Mouse (Mus musculus): ENCODE measurements around the gene Rpl18a. TPM values are rescaled to one million over a fixed set of nuclear protein-coding genes. Genes with fewer than 3 reads are reported as not detected.

Gene Rpl18a
- polyA plus RNA-seq, 1 experiment from 2014 or later, result 3,270 TPM

- no peak overlapping the region for H3K27ac ChIP-seq (replicated peaks; ENCODE audit: low read depth, low read length)
- ATAC-seq (replicated peaks; ENCODE audit: insufficient number of reproducible peaks, low FRiP score, low TSS enrichment, low read depth), result no peak
- WGBS, result 89% methylated on average over 3 of the region's 3 CpGs
- H3K36me3 ChIP-seq (replicated peaks; ENCODE audit: control insufficient read depth, insufficient read depth, low read depth, low read length), result no peaks in the 10 kb centered on the region
- H3K4me2 ChIP-seq (ENCODE audit: low read depth, low read length), result no peak overlapping the region
- no peak overlapping the region for H3K9ac ChIP-seq (replicated peaks; ENCODE audit: low read length)
- no peak overlapping the region for H3K4me3 ChIP-seq (ENCODE audit: low read depth, low read length)
- no peaks in the 10 kb centered on the region for H3K9me3 ChIP-seq (replicated peaks; ENCODE audit: control insufficient read depth, low read length)
- H3K4me1 ChIP-seq (ENCODE audit: control insufficient read depth, insufficient read depth, low read length), result no peaks in the 10 kb centered on the region
- no peaks in the 10 kb centered on the region for H3K27me3 ChIP-seq (ENCODE audit: control insufficient read depth, insufficient read depth, low read length)
- DNase-seq (ENCODE audit: low spot score), result no peak
Observed at GRCm38 (mm10) chr8:70928096-70928495, 30.9 kb upstream of the Rpl18a start.

DNA sequence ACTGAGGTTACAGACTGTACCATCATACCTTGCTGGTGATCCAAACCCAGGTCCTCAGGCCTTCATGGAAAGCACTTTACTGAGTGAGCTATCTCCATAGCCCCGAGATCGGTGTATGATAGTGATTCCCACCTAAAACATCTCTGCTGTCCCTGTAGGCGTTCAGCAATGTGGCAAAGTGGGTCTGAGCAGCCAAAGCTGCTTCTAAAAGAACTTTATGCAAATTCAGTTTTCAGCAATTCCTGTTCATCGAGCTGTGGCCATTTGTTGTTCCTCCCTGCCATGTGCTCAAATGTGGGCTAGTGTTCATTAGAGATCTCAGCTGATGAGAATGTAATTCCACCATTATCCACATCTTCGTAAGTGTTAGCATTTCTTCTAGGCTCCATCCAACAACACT, 29.2 kb upstream of the Rpl18a start:
- Histone ChIP-seq H3K27ac (replicated peaks; ENCODE audit: low read depth, low read length) (no peak overlapping the region), H3K4me3 (ENCODE audit: low read depth, low read length) (no peak overlapping the region), H3K36me3 (replicated peaks; ENCODE audit: control insufficient read depth, insufficient read depth, low read depth, low read length) (no peaks in the 10 kb centered on the region), H3K4me2 (ENCODE audit: low read depth, low read length) (no peak overlapping the region), H3K4me1 (ENCODE audit: control insufficient read depth, insufficient read depth, low read length) (no peaks in the 10 kb centered on the region), H3K9ac (replicated peaks; ENCODE audit: low read length) (no peak overlapping the region), H3K27me3 (ENCODE audit: control insufficient read depth, insufficient read depth, low read length) (no peaks in the 10 kb centered on the region), H3K9me3 (replicated peaks; ENCODE audit: control insufficient read depth, low read length) (no peaks in the 10 kb centered on the region)
- ATAC-seq (replicated peaks; ENCODE audit: insufficient number of reproducible peaks, low FRiP score, low TSS enrichment, low read depth) (no peak), DNase-seq (ENCODE audit: low spot score) (no peak)
- WGBS, result 90% methylated on average over 5 of the region's 5 CpGs

- Histone ChIP-seq H3K9ac (replicated peaks; ENCODE audit: low read length) (no peak overlapping the region), H3K4me1 (ENCODE audit: control insufficient read depth, insufficient read depth, low read length) (no peaks in the 10 kb centered on the region), H3K27me3 (ENCODE audit: control insufficient read depth, insufficient read depth, low read length) (no peaks in the 10 kb centered on the region), H3K4me3 (ENCODE audit: low read depth, low read length) (no peak overlapping the region), H3K4me2 (ENCODE audit: low read depth, low read length) (no peak overlapping the region), H3K36me3 (replicated peaks; ENCODE audit: control insufficient read depth, insufficient read depth, low read depth, low read length) (no peaks in the 10 kb centered on the region), H3K27ac (replicated peaks; ENCODE audit: low read depth, low read length) (no peak overlapping the region), H3K9me3 (replicated peaks; ENCODE audit: control insufficient read depth, low read length) (no peaks in the 10 kb centered on the region)
- no peak for DNase-seq (ENCODE audit: low spot score)
- no peak for ATAC-seq (replicated peaks; ENCODE audit: insufficient number of reproducible peaks, low FRiP score, low TSS enrichment, low read depth)
- WGBS, result 90% methylated on average over 4 of the region's 4 CpGs
Observed at GRCm38 (mm10) chr8:70925754-70926153, 28.5 kb upstream of the Rpl18a start.

DNA sequence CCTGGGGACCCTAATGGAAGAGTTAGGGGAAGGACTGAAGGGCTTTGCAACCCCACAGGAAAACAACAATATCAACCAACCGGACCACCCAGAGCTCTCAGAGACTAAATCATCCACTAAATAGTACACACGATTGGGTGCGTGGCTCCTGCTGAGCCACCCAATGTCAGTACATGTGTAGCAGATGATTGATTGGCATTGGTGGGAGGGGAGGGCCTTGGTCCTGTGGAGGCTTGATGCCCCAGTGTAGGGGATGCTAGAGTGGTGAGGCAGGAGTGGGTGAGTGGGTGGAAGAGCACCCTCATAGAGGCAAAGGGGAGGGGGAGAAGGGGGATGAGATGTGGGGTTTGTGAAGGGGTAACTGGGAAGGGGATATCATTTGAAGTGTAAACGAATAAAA, 26.9 kb upstream of the Rpl18a start:
- H3K4me1 ChIP-seq (ENCODE audit: control insufficient read depth, insufficient read depth, low read length), result no peaks in the 10 kb centered on the region
- DNase-seq (ENCODE audit: low spot score) (no peak), ATAC-seq (replicated peaks; ENCODE audit: insufficient number of reproducible peaks, low FRiP score, low TSS enrichment, low read depth) (no peak)
- H3K27me3 ChIP-seq (ENCODE audit: control insufficient read depth, insufficient read depth, low read length), result no peaks in the 10 kb centered on the region
- H3K4me3 ChIP-seq (ENCODE audit: low read depth, low read length), result no peak overlapping the region
- no peaks in the 10 kb centered on the region for H3K36me3 ChIP-seq (replicated peaks; ENCODE audit: control insufficient read depth, insufficient read depth, low read depth, low read length)
- WGBS, result 90% methylated on average over 4 of the region's 4 CpGs
- H3K4me2 ChIP-seq (ENCODE audit: low read depth, low read length), result no peak overlapping the region
- H3K9ac ChIP-seq (replicated peaks; ENCODE audit: low read length), result no peak overlapping the region
- no peaks in the 10 kb centered on the region for H3K9me3 ChIP-seq (replicated peaks; ENCODE audit: control insufficient read depth, low read length)
- H3K27ac ChIP-seq (replicated peaks; ENCODE audit: low read depth, low read length), result no peak overlapping the region

- ATAC-seq (replicated peaks; ENCODE audit: insufficient number of reproducible peaks, low FRiP score, low TSS enrichment, low read depth), result no peak
- H3K27me3 ChIP-seq (ENCODE audit: control insufficient read depth, insufficient read depth, low read length), result no peaks in the 10 kb centered on the region
Observed at GRCm38 (mm10) chr8:70920049-70920922, 23.1 kb upstream of the Rpl18a start.

DNA sequence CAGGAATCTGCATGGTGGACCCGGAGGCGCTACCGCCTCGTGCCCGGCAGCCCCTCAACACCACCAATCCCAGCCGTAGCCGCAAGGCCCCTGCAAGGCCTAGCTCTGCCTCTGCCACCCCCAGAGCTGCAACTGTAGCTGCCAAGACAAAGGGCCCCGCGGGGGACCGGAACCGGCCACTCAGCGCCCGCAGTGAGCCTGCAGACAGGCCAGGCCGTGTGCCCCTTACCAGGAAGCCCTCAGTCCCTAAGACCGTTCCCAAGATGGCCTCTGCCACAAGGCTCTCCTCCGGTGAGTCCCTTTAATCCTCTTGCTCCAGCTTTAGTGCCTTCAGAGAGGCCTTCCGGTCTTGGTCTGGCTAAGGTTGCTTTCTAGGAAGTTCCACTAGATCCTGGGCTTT, 17.5 kb upstream of the Rpl18a start:
- Histone ChIP-seq H3K4me2 (ENCODE audit: low read depth, low read length) (no peak overlapping the region), H3K4me1 (ENCODE audit: control insufficient read depth, insufficient read depth, low read length) (no peaks in the 10 kb centered on the region), H3K27me3 (ENCODE audit: control insufficient read depth, insufficient read depth, low read length) (no peaks in the 10 kb centered on the region), H3K9me3 (replicated peaks; ENCODE audit: control insufficient read depth, low read length) (no peaks in the 10 kb centered on the region), H3K4me3 (ENCODE audit: low read depth, low read length) (no peak overlapping the region), H3K36me3 (replicated peaks; ENCODE audit: control insufficient read depth, insufficient read depth, low read depth, low read length) (peaks cover 28% of the 10 kb centered on the region), H3K27ac (replicated peaks; ENCODE audit: low read depth, low read length) (no peak overlapping the region), H3K9ac (replicated peaks; ENCODE audit: low read length) (no peak overlapping the region)
- DNase-seq (ENCODE audit: low spot score) (no peak), ATAC-seq (replicated peaks; ENCODE audit: insufficient number of reproducible peaks, low FRiP score, low TSS enrichment, low read depth) (no peak)
- WGBS, result 95% methylated on average over 17 of the region's 17 CpGs

More at GRCm38 (mm10) chr8:70920049-70920922, 23.1 kb upstream of the Rpl18a start:
- DNase-seq (ENCODE audit: low spot score), result no peak
- 92% methylated on average over 9 of the region's 9 CpGs for WGBS
- no peak overlapping the region for H3K27ac ChIP-seq (replicated peaks; ENCODE audit: low read depth, low read length)
- H3K4me2 ChIP-seq (ENCODE audit: low read depth, low read length), result no peak overlapping the region
- no peaks in the 10 kb centered on the region for H3K4me1 ChIP-seq (ENCODE audit: control insufficient read depth, insufficient read depth, low read length)
- H3K9me3 ChIP-seq (replicated peaks; ENCODE audit: control insufficient read depth, low read length), result no peaks in the 10 kb centered on the region
- H3K4me3 ChIP-seq (ENCODE audit: low read depth, low read length), result no peak overlapping the region
- H3K9ac ChIP-seq (replicated peaks; ENCODE audit: low read length), result no peak overlapping the region
- peaks cover 8% of the 10 kb centered on the region for H3K36me3 ChIP-seq (replicated peaks; ENCODE audit: control insufficient read depth, insufficient read depth, low read depth, low read length)

- no peaks in the 10 kb centered on the region for H3K27me3 ChIP-seq (ENCODE audit: control insufficient read depth, insufficient read depth, low read length)
- no peak overlapping the region for H3K9ac ChIP-seq (replicated peaks; ENCODE audit: low read length)
- whole genome bisulfite sequencing, result 94% methylated on average over 26 of the region's 26 CpGs
- ATAC-seq (replicated peaks; ENCODE audit: insufficient number of reproducible peaks, low FRiP score, low TSS enrichment, low read depth) (no peak), DNase-seq (ENCODE audit: low spot score) (no peak)
- H3K4me2 ChIP-seq (ENCODE audit: low read depth, low read length), result no peak overlapping the region
- H3K4me1 ChIP-seq (ENCODE audit: control insufficient read depth, insufficient read depth, low read length), result no peaks in the 10 kb centered on the region
- peaks cover 28% of the 10 kb centered on the region for H3K36me3 ChIP-seq (replicated peaks; ENCODE audit: control insufficient read depth, insufficient read depth, low read depth, low read length)
- no peak overlapping the region for H3K27ac ChIP-seq (replicated peaks; ENCODE audit: low read depth, low read length)
- H3K4me3 ChIP-seq (ENCODE audit: low read depth, low read length), result no peak overlapping the region
- no peaks in the 10 kb centered on the region for H3K9me3 ChIP-seq (replicated peaks; ENCODE audit: control insufficient read depth, low read length)
Observed at GRCm38 (mm10) chr8:70913523-70913922, 16.3 kb upstream of the Rpl18a start.

GRCm38 (mm10) chr8:70912955-70913354, 15.7 kb upstream of the Rpl18a start:
- WGBS, result 94% methylated on average over 30 of the region's 30 CpGs
- Histone ChIP-seq H3K4me2 (ENCODE audit: low read depth, low read length) (no peak overlapping the region), H3K9ac (replicated peaks; ENCODE audit: low read length) (no peak overlapping the region), H3K36me3 (replicated peaks; ENCODE audit: control insufficient read depth, insufficient read depth, low read depth, low read length) (peaks cover 28% of the 10 kb centered on the region), H3K27me3 (ENCODE audit: control insufficient read depth, insufficient read depth, low read length) (no peaks in the 10 kb centered on the region), H3K9me3 (replicated peaks; ENCODE audit: control insufficient read depth, low read length) (no peaks in the 10 kb centered on the region), H3K4me1 (ENCODE audit: control insufficient read depth, insufficient read depth, low read length) (no peaks in the 10 kb centered on the region), H3K27ac (replicated peaks; ENCODE audit: low read depth, low read length) (no peak overlapping the region), H3K4me3 (ENCODE audit: low read depth, low read length) (no peak overlapping the region)
- no peak for DNase-seq (ENCODE audit: low spot score)
- ATAC-seq (replicated peaks; ENCODE audit: insufficient number of reproducible peaks, low FRiP score, low TSS enrichment, low read depth), result no peak
